Mouse (Mus musculus): Measurements from ENCODE around the gene Adcyap1r1.

DNA sequence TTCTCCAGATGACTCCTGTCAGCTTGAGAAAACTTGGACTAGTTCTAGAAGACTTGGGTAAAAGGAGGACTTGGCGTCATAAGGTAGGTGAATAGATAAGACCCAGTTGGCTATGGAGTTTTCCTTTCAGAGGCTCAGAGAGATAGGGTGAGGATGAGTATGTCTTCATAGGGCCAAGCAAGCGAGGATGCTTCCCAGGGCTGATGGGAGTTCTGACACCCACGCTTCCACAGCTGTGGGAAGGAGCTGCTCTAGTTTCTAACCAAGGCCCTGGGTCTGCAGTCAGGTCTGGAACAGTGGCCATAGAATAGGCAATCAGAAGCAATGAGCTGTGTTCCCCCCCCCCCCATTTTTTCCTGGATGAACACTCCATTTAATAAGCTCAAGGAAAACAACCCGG is 44.4 kb upstream of the Adcyap1r1 start:
- TF ChIP-seq RAD21 (IDR thresholded peaks at IDR 0.05; ENCODE audit: low read depth, low read length) (no peak), MAX (IDR thresholded peaks at IDR 0.05; ENCODE audit: low read length) (no peak), EP300 (IDR thresholded peaks at IDR 0.05; ENCODE audit: low read length) (no peak), TCF12 (IDR thresholded peaks at IDR 0.05; ENCODE audit: low read depth, low read length) (no peak), CTCF (conservative IDR thresholded peaks at IDR 0.05 in 1 of 2, IDR thresholded peaks at IDR 0.05 in 1 of 2; ENCODE audit: low read depth in 2 of 2, low read length in 2 of 2) (no peak), ELF1 (IDR thresholded peaks at IDR 0.05; ENCODE audit: low read depth, low read length) (no peak), POLR2A (IDR thresholded peaks at IDR 0.05; ENCODE audit: low read depth, low read length) (no peak), MXI1 (IDR thresholded peaks at IDR 0.05; ENCODE audit: low read depth, low read length) (no peak)

Measured in CH12.LX (cell line).